23 mouse cellular contexts compared by ENCODE assay signal in the genomic region with DNA sequence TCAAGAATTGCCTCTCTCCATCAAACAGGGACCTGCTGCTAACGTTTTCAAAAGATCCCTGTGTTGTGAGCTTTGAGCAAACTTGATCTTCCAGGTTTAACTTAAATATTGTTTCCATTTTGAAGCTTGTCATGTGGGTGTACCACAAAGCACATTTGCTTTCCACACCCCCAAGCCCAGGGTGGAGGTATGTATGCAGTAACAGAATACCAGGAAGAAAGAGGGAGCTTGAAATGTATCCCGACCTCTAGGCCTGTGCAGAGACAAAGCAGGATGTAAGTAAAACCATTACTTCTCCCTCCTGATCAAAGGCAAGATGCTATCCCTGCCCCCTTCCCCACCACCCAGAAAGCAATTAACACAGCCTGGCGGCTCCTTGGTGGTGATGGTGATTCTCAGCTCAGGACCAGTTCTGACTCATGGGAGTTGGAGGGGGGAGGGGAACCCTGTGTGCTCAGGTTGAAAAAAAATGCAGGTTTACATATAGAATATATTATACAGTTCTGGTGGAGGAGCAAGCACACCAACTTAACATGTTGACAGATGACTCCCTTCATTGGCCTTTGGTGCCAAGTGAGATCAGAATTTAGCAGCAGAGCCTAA.
DNase-seq lines count a peak whose midpoint lies in the region; ATAC-seq and TF ChIP-seq lines count a peak whose summit lies in the region.
"Had no signal": no experiment of that assay in that cellular context is flagged by ENCODE, and none has a peak within 500 bp of the region (broad histone marks: within the 10 kb centered on the region; RNA-seq: fewer than 3 reads in every experiment).

No protein-coding gene starts in this region.

- peaks cover 49% of the 10 kb centered on the region for H3K4me1 ChIP-seq in forebrain, embryonic 10.5 days
- 0 out of 2 replicates have a peak, but pooled peaks cover 3% of the 10 kb centered on the region for H3K4me1 ChIP-seq in forebrain, embryonic 14.5 days (ENCODE audit: control insufficient read depth, insufficient read depth, low read length)
- no peaks in the 10 kb centered on the region for H3K4me1 ChIP-seq in kidney, postnatal 0 days (replicated peaks; ENCODE audit: insufficient read depth, low read length)
- H3K4me1 ChIP-seq in embryonic facial prominence, embryonic 13.5 days = peaks cover 40% of the 10 kb centered on the region
- H3K4me1 ChIP-seq in stomach, postnatal 0 days (replicated peaks; ENCODE audit: control insufficient read depth, insufficient read depth) = no peaks in the 10 kb centered on the region
- H3K4me1 ChIP-seq: neural tube, embryonic 12.5 days had no signal

- no peak overlapping the region for H3K9ac ChIP-seq in forebrain, embryonic 14.5 days (ENCODE audit: low read length)
- no peak overlapping the region for H3K9ac ChIP-seq in kidney, postnatal 0 days (ENCODE audit: low read depth, low read length)
- H3K9ac ChIP-seq in embryonic facial prominence, embryonic 13.5 days = no peak overlapping the region
- no peak overlapping the region for H3K9ac ChIP-seq in stomach, postnatal 0 days (ENCODE audit: low read length)
- H3K9ac ChIP-seq: forebrain, embryonic 13.5 days; heart, embryonic 12.5 days; neural tube, embryonic 12.5 days; stomach, embryonic 15.5 days had no signal

- H3K9me3 ChIP-seq in forebrain, embryonic 10.5 days = no peaks in the 10 kb centered on the region
- H3K9me3 ChIP-seq in forebrain, embryonic 14.5 days (replicated peaks; ENCODE audit: control insufficient read depth, low read length) = no peaks in the 10 kb centered on the region
- no peaks in the 10 kb centered on the region for H3K9me3 ChIP-seq in kidney, postnatal 0 days (replicated peaks; ENCODE audit: low read length)
- no peaks in the 10 kb centered on the region for H3K9me3 ChIP-seq in embryonic facial prominence, embryonic 13.5 days
- no peaks in the 10 kb centered on the region for H3K9me3 ChIP-seq in stomach, postnatal 0 days (ENCODE audit: control insufficient read depth, low read length)
- H3K9me3 ChIP-seq: forebrain, embryonic 13.5 days; heart, embryonic 12.5 days; neural tube, embryonic 12.5 days; stomach, embryonic 15.5 days had no signal

- ATAC-seq in forebrain, embryonic 14.5 days = no peak
- ATAC-seq in kidney, postnatal 0 days (replicated peaks; ENCODE audit: low FRiP score, low read depth) = no peak
- no peak for ATAC-seq in embryonic facial prominence, embryonic 13.5 days (ENCODE audit: insufficient number of reproducible peaks, insufficient read depth, low FRiP score, low TSS enrichment, low read depth)
- 0 out of 2 replicates have a peak, but pooled peaks have one; percentile 29 for ATAC-seq in stomach, postnatal 0 days (ENCODE audit: low FRiP score, low TSS enrichment)
- ATAC-seq: forebrain, embryonic 13.5 days had no signal

- no peak overlapping the region for H3K4me3 ChIP-seq in forebrain, embryonic 10.5 days
- H3K4me3 ChIP-seq in forebrain, embryonic 14.5 days (ENCODE audit: low read depth, low read length) = no peak overlapping the region
- no peak overlapping the region for H3K4me3 ChIP-seq in kidney, postnatal 0 days (replicated peaks; ENCODE audit: low read depth, low read length)
- H3K4me3 ChIP-seq in embryonic facial prominence, embryonic 13.5 days = no peak overlapping the region
- no peak overlapping the region for H3K4me3 ChIP-seq in stomach, postnatal 0 days (ENCODE audit: low read depth, low read length)
- H3K4me3 ChIP-seq: erythroblast, embryonic 14.5 days; forebrain, embryonic 13.5 days; heart, embryonic 12.5 days; left cerebral cortex, adult 2 months; neural tube, embryonic 12.5 days; stomach, embryonic 15.5 days had no signal

- WGBS in forebrain, embryonic 10.5 days = 19% methylated on average over 3 of the region's 3 CpGs
- 13% methylated on average over 3 of the region's 3 CpGs for WGBS in forebrain, embryonic 14.5 days
- WGBS in kidney, postnatal 0 days = 40% methylated on average over 3 of the region's 3 CpGs
- WGBS in embryonic facial prominence, embryonic 13.5 days = 13% methylated on average over 3 of the region's 3 CpGs
- WGBS in stomach, postnatal 0 days = 42% methylated on average over 3 of the region's 3 CpGs

- no peaks in the 10 kb centered on the region for H3K36me3 ChIP-seq in forebrain, embryonic 10.5 days (replicated peaks)
- no peaks in the 10 kb centered on the region for H3K36me3 ChIP-seq in forebrain, embryonic 14.5 days (ENCODE audit: control insufficient read depth, insufficient read depth, low read length)
- H3K36me3 ChIP-seq in kidney, postnatal 0 days (ENCODE audit: insufficient read depth, low read length) = no peaks in the 10 kb centered on the region
- no peaks in the 10 kb centered on the region for H3K36me3 ChIP-seq in embryonic facial prominence, embryonic 13.5 days
- H3K36me3 ChIP-seq in stomach, postnatal 0 days (ENCODE audit: control insufficient read depth, insufficient read depth, low read length) = no peaks in the 10 kb centered on the region
- H3K36me3 ChIP-seq: heart, embryonic 12.5 days; neural tube, embryonic 12.5 days; stomach, embryonic 15.5 days had no signal

- no peak for TF ChIP-seq EP300 in stomach, postnatal 0 days (optimal IDR thresholded peaks at IDR 0.05)

- no peak for TF ChIP-seq CTCF in kidney, postnatal 0 days (IDR thresholded peaks at IDR 0.05; ENCODE audit: low read depth)
- TF ChIP-seq CTCF in stomach, postnatal 0 days (IDR thresholded peaks at IDR 0.05; ENCODE audit: low read depth) = no peak

- no peak overlapping the region for H3K4me2 ChIP-seq in forebrain, embryonic 14.5 days (ENCODE audit: low read length)
- no peak overlapping the region for H3K4me2 ChIP-seq in kidney, postnatal 0 days (ENCODE audit: low read length)
- no peak overlapping the region for H3K4me2 ChIP-seq in embryonic facial prominence, embryonic 13.5 days
- H3K4me2 ChIP-seq in stomach, postnatal 0 days (replicated peaks; ENCODE audit: low read depth) = no peak overlapping the region
- H3K4me2 ChIP-seq: forebrain, embryonic 13.5 days; heart, embryonic 12.5 days; neural tube, embryonic 12.5 days; stomach, embryonic 15.5 days had no signal

- H3K27me3 ChIP-seq in forebrain, embryonic 10.5 days (ENCODE audit: poor library complexity, severe bottlenecking) = peaks cover 17% of the 10 kb centered on the region; the same call in 1 of the 2 replicates
- H3K27me3 ChIP-seq in forebrain, embryonic 14.5 days (replicated peaks; ENCODE audit: control insufficient read depth, insufficient read depth, low read length) = no peaks in the 10 kb centered on the region
- no peaks in the 10 kb centered on the region for H3K27me3 ChIP-seq in kidney, postnatal 0 days (ENCODE audit: insufficient read depth, low read length)
- H3K27me3 ChIP-seq in embryonic facial prominence, embryonic 13.5 days = no peaks in the 10 kb centered on the region; the same call in 1 of the 2 replicates
- no peaks in the 10 kb centered on the region for H3K27me3 ChIP-seq in stomach, postnatal 0 days (ENCODE audit: control insufficient read depth, insufficient read depth, low read length)
- H3K27me3 ChIP-seq: forebrain, embryonic 13.5 days; heart, embryonic 12.5 days; neural tube, embryonic 12.5 days; stomach, embryonic 15.5 days had no signal

- H3K27ac ChIP-seq in forebrain, embryonic 10.5 days = no peak overlapping the region
- H3K27ac ChIP-seq in forebrain, embryonic 14.5 days (ENCODE audit: low read depth, low read length) = no peak overlapping the region
- H3K27ac ChIP-seq in kidney, postnatal 0 days = no peak overlapping the region
- H3K27ac ChIP-seq in embryonic facial prominence, embryonic 13.5 days = peak overlapping the region; percentile 74
- H3K27ac ChIP-seq in stomach, postnatal 0 days (replicated peaks) = no peak overlapping the region
- H3K27ac ChIP-seq: forebrain, embryonic 13.5 days; neural tube, embryonic 12.5 days; stomach, embryonic 15.5 days had no signal

- DNase-seq in forebrain, embryonic 10.5 days (ENCODE audit: extremely low spot score, low spot score) = peak; percentile 30
- DNase-seq in forebrain, embryonic 14.5 days (ENCODE audit: low spot score) = no peak
- DNase-seq in kidney, postnatal 0 days (ENCODE audit: low spot score) = peak; percentile 27
- DNase-seq in kidney, adult 18-20 months = no peak
- no peak for DNase-seq in stomach, postnatal 0 days (ENCODE audit: low spot score)
- DNase-seq in adrenal gland, adult 8-10 months = no peak
- no peak for DNase-seq in testis, postnatal 10 days (ENCODE audit: low spot score)
- DNase-seq: adrenal gland, postnatal 14 days; cerebellum, adult 9-11 months; gastrocnemius, postnatal 10 days; heart, postnatal 10 days; kidney, adult 11 months; left cerebral cortex, postnatal 4 days; lung, postnatal 4 days; midbrain, embryonic 14.5 days; retina, postnatal 1 day had no signal

Comparison
In these comparisons a context has a peak if more than half of its experiments do, and no peak if none do; other contexts are left out.
1. DNase-seq: peak in forebrain, embryonic 10.5 days (single experiment) and kidney, postnatal 0 days (single experiment); none in forebrain, embryonic 14.5 days (single experiment), kidney, adult 18-20 months (single experiment), stomach, postnatal 0 days (single experiment), adrenal gland, adult 8-10 months (single experiment) and testis, postnatal 10 days (single experiment).